8 mouse cellular contexts compared by ENCODE assay signal in the genomic region with DNA sequence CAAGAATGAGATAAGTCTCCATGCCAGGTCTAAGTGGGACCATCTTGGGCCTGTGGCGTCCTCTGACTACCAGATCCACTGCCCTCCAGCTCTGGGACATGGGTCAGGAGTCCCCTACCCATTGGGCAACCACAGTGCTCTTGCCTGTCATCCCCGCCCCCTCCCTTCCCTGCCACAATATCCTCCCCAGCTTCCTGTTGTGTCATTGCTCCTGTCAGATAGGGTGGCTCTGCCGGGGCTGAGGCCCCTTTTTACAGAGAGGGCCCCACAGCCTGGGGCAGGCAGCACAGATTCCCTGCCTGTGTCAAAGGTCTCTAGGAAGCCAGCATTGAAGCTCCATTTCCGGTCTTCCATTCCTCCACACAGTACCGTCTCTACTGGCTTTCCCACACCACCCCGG.
DNase-seq lines count a peak whose midpoint lies in the region; ATAC-seq and TF ChIP-seq lines count a peak whose summit lies in the region.

No protein-coding gene starts in this region.

- DNase-seq in 416B (ENCODE audit: low read depth): peak; percentile 94
- peak; percentile 76 for DNase-seq in T-cell, adult 2 months (ENCODE audit: low spot score)
- DNase-seq in lung, postnatal 0 days (ENCODE audit: low spot score): peak; percentile 79
- no peak for DNase-seq in layer of hippocampus, postnatal 36 days
- DNase-seq in cerebellum, adult 2 months: no peak
- no peak for DNase-seq in frontal cortex, postnatal 36 days (ENCODE audit: low spot score in 2 of 2)

- no peak for TF ChIP-seq CTCF in lung, postnatal 0 days (IDR thresholded peaks at IDR 0.05)
- no peak for TF ChIP-seq CTCF in cerebellum, adult 2 months (IDR thresholded peaks at IDR 0.05; ENCODE audit: borderline replicate concordance, insufficient read depth, low read depth, low read length)

- peak overlapping the region; percentile 82 for H3K4me2 ChIP-seq in hindbrain, embryonic 12.5 days (replicated peaks)
- peak overlapping the region; percentile 25; the same call in 1 of the 2 replicates for H3K4me2 ChIP-seq in lung, postnatal 0 days (replicated peaks; ENCODE audit: low read depth, low read length)
- H3K4me2 ChIP-seq in stomach, embryonic 15.5 days: peak overlapping the region; percentile 87

- peak overlapping the region; percentile 97 for H3K27ac ChIP-seq in hindbrain, embryonic 12.5 days
- H3K27ac ChIP-seq in lung, postnatal 0 days (ENCODE audit: low read length): peak overlapping the region; percentile 73
- H3K27ac ChIP-seq in stomach, embryonic 15.5 days: peak overlapping the region; percentile 87
- H3K27ac ChIP-seq in cerebellum, adult 2 months (ENCODE audit: insufficient read depth, low read length): no peak overlapping the region

- no peaks in the 10 kb centered on the region for H3K27me3 ChIP-seq in hindbrain, embryonic 12.5 days
- H3K27me3 ChIP-seq in lung, postnatal 0 days (replicated peaks; ENCODE audit: insufficient read depth, low read length): no peaks in the 10 kb centered on the region
- no peaks in the 10 kb centered on the region for H3K27me3 ChIP-seq in stomach, embryonic 15.5 days (replicated peaks)
- H3K27me3 ChIP-seq in cerebellum, adult 2 months (ENCODE audit: control insufficient read depth, insufficient read depth, low read length): peaks cover 1% of the 10 kb centered on the region; the same call in 1 of the 2 replicates

- peak overlapping the region; percentile 84; the same call in 1 of the 2 replicates for H3K9ac ChIP-seq in hindbrain, embryonic 12.5 days
- H3K9ac ChIP-seq in lung, postnatal 0 days (replicated peaks; ENCODE audit: low read depth): no peak overlapping the region
- no peak overlapping the region for H3K9ac ChIP-seq in stomach, embryonic 15.5 days

- H3K4me1 ChIP-seq in hindbrain, embryonic 12.5 days: peaks cover 71% of the 10 kb centered on the region
- peaks cover 39% of the 10 kb centered on the region; the same call in 1 of the 2 replicates for H3K4me1 ChIP-seq in lung, postnatal 0 days (ENCODE audit: insufficient read depth, low read depth, low read length)
- H3K4me1 ChIP-seq in stomach, embryonic 15.5 days: peaks cover 84% of the 10 kb centered on the region
- peaks cover 6% of the 10 kb centered on the region; the same call in 1 of the 2 replicates for H3K4me1 ChIP-seq in cerebellum, adult 2 months (ENCODE audit: control insufficient read depth, insufficient read depth, low read length)

- peak overlapping the region; percentile 53; the same call in 1 of the 2 replicates for H3K4me3 ChIP-seq in hindbrain, embryonic 12.5 days
- H3K4me3 ChIP-seq in lung, postnatal 0 days (ENCODE audit: low read depth, low read length): no peak overlapping the region
- H3K4me3 ChIP-seq in stomach, embryonic 15.5 days (replicated peaks): peak overlapping the region; percentile 51
- H3K4me3 ChIP-seq in cerebellum, adult 2 months (replicated peaks; ENCODE audit: insufficient read depth, low read depth, low read length): no peak overlapping the region

- no peak for TF ChIP-seq POLR2A in cerebellum, adult 2 months (IDR thresholded peaks at IDR 0.05; ENCODE audit: borderline replicate concordance, insufficient read depth, low read length)

- no peaks in the 10 kb centered on the region for H3K9me3 ChIP-seq in hindbrain, embryonic 12.5 days (replicated peaks)
- H3K9me3 ChIP-seq in lung, postnatal 0 days (ENCODE audit: low read length): no peaks in the 10 kb centered on the region
- H3K9me3 ChIP-seq in stomach, embryonic 15.5 days: no peaks in the 10 kb centered on the region

- no peak for ATAC-seq in hindbrain, embryonic 12.5 days (ENCODE audit: low FRiP score)
- peak; percentile 59 for ATAC-seq in lung, postnatal 0 days
- ATAC-seq in stomach, embryonic 15.5 days (ENCODE audit: insufficient read depth, low FRiP score, low read depth): no peak

- TF ChIP-seq EP300 in lung, postnatal 0 days (IDR thresholded peaks at IDR 0.05): no peak

- peaks cover 4% of the 10 kb centered on the region; the same call in 1 of the 2 replicates for H3K36me3 ChIP-seq in hindbrain, embryonic 12.5 days
- no peaks in the 10 kb centered on the region for H3K36me3 ChIP-seq in lung, postnatal 0 days (ENCODE audit: insufficient read depth, low read length)
- H3K36me3 ChIP-seq in stomach, embryonic 15.5 days: no peaks in the 10 kb centered on the region

- WGBS in hindbrain, embryonic 12.5 days: 60% methylated on average over 6 of the region's 6 CpGs
- 28% methylated on average over 6 of the region's 6 CpGs for WGBS in lung, postnatal 0 days
- WGBS in stomach, embryonic 15.5 days: 30% methylated on average over 6 of the region's 6 CpGs
- 85% methylated on average over 6 of the region's 6 CpGs for WGBS in cerebellum, adult 2 months

Comparison
In these comparisons a context has a peak if more than half of its experiments do, and no peak if none do; other contexts are left out.
1. DNase-seq: peak in 416B (single experiment), T-cell, adult 2 months (single experiment) and lung, postnatal 0 days (single experiment); none in layer of hippocampus, postnatal 36 days (0 of 2), cerebellum, adult 2 months (0 of 2) and frontal cortex, postnatal 36 days (0 of 2).
2. H3K4me2 ChIP-seq: peak in every context shown above with its lines; median percentile 87 in stomach, embryonic 15.5 days; 82 in hindbrain, embryonic 12.5 days; 25 in lung, postnatal 0 days.
3. H3K4me3 ChIP-seq: peak in hindbrain, embryonic 12.5 days (single experiment) and stomach, embryonic 15.5 days (single experiment); none in lung, postnatal 0 days (single experiment) and cerebellum, adult 2 months (single experiment).